Mouse (Mus musculus): ENCODE measurements around the gene Fam71f2.

GRCm38 (mm10) chr6:29261831-29262230, 17.6 kb upstream of the Fam71f2 start:
- no peak for TF ChIP-seq CTCF (IDR thresholded peaks at IDR 0.05; ENCODE audit: low read depth)
- no peak for TF ChIP-seq EP300 (IDR thresholded peaks at IDR 0.05; ENCODE audit: low read depth)
